Mouse (Mus musculus): ENCODE data around the gene Heatr5a. TPM values are rescaled to one million over a fixed set of nuclear protein-coding genes. Genes with fewer than 3 reads are reported as not detected.

Heatr5a gene
- polyA plus RNA-seq, 1 experiment from 2014 or later: 4.5 TPM

DNA sequence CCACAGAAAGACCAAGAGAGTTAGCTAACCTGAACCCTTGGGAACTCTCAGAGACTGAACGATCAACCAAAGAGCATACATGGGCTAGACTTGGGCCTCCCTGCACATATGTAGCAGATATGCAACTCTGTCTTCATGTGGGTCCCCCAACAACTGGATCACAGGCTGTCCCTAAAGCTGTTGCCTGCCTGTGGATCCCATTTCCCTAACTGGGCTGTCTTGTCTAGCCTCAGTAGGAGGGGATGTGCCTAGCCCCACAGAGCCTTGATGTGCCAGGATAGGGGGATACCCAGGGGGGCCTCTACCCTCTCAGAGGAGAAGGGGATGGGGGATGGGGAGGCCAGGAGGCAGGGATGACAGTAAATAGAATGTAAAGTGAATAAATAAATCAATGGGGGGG lies 12.5 kb upstream of the Heatr5a start:
- Histone ChIP-seq H3K4me2 (replicated peaks; ENCODE audit: low read depth) (no peak overlapping the region), H3K27ac (replicated peaks) (no peak overlapping the region), H3K4me1 (replicated peaks; ENCODE audit: control insufficient read depth, insufficient read depth) (no peaks in the 10 kb centered on the region), H3K9me3 (ENCODE audit: control insufficient read depth, low read length) (no peaks in the 10 kb centered on the region), H3K4me3 (ENCODE audit: low read depth, low read length) (no peak overlapping the region), H3K36me3 (ENCODE audit: control insufficient read depth, insufficient read depth, low read length) (no peaks in the 10 kb centered on the region), H3K27me3 (ENCODE audit: control insufficient read depth, insufficient read depth, low read length) (no peaks in the 10 kb centered on the region), H3K9ac (ENCODE audit: low read length) (no peak overlapping the region)
- DNase-seq (ENCODE audit: low spot score): no peak
- TF ChIP-seq CTCF (IDR thresholded peaks at IDR 0.05; ENCODE audit: low read depth) (no peak), EP300 (optimal IDR thresholded peaks at IDR 0.05) (no peak)
- WGBS: 92% methylated on average over 1 of the region's 1 CpGs
- ATAC-seq (ENCODE audit: low FRiP score, low TSS enrichment): no peak

DNA sequence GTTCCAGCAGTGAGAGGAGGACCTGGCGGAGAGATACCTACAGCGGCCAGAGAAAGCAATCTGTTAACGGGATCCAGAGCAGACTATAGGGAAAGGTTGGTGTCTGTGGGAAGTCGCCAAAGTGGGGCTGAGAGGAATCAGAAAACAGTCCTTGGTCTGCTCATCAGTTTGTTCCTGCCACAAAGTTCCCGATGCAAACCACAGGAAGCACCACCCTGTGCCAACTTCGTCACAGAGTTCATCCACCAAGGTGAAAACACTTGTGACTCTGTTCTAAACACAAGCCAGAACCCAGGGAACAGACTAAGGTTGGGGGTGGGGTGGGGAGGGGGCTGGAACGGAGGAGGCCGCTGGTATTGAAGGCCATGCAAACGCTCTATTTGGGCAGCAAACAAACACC lies 5.4 kb upstream of the Heatr5a start:
- H3K4me2 ChIP-seq (replicated peaks; ENCODE audit: low read depth): no peak overlapping the region
- ATAC-seq (ENCODE audit: low FRiP score, low TSS enrichment) (no peak), DNase-seq (ENCODE audit: low spot score) (no peak)
- H3K9me3 ChIP-seq (ENCODE audit: control insufficient read depth, low read length): no peaks in the 10 kb centered on the region
- no peaks in the 10 kb centered on the region for H3K4me1 ChIP-seq (replicated peaks; ENCODE audit: control insufficient read depth, insufficient read depth)
- TF ChIP-seq CTCF (IDR thresholded peaks at IDR 0.05; ENCODE audit: low read depth): no peak
- TF ChIP-seq EP300 (optimal IDR thresholded peaks at IDR 0.05): no peak
- no peak overlapping the region for H3K27ac ChIP-seq (replicated peaks)
- H3K27me3 ChIP-seq (ENCODE audit: control insufficient read depth, insufficient read depth, low read length): no peaks in the 10 kb centered on the region
- H3K9ac ChIP-seq (ENCODE audit: low read length): no peak overlapping the region
- H3K4me3 ChIP-seq (ENCODE audit: low read depth, low read length): no peak overlapping the region
- WGBS: 68% methylated on average over 9 of the region's 9 CpGs
- H3K36me3 ChIP-seq (ENCODE audit: control insufficient read depth, insufficient read depth, low read length): no peaks in the 10 kb centered on the region

DNA sequence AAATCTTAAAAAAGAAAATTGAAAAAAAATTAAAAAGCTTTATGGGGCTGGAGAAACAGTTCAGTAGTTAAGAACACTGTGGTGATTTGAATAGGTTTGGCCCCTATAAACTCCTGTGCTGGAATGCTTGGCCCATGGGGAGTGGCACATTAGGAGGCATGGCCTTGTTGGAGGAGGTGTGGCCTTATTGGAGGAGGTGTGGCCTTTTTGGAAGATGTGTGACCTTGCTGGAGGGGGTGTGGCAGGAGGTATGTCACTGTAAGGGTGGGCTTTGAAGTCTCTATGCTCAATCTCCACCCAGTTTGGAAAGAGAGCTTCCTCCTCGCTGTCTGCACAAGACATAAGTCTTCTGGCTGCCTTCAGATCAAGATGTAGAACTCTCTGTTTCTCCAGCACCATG lies 3.3 kb upstream of the Heatr5a start:
- H3K9ac ChIP-seq (ENCODE audit: low read length): no peak overlapping the region
- H3K4me1 ChIP-seq (replicated peaks; ENCODE audit: control insufficient read depth, insufficient read depth): no peaks in the 10 kb centered on the region
- no peak overlapping the region for H3K27ac ChIP-seq (replicated peaks)
- DNase-seq (ENCODE audit: low spot score) (no peak), ATAC-seq (ENCODE audit: low FRiP score, low TSS enrichment) (no peak)
- no peak overlapping the region for H3K4me2 ChIP-seq (replicated peaks; ENCODE audit: low read depth)
- no peaks in the 10 kb centered on the region for H3K9me3 ChIP-seq (ENCODE audit: control insufficient read depth, low read length)
- H3K36me3 ChIP-seq (ENCODE audit: control insufficient read depth, insufficient read depth, low read length): no peaks in the 10 kb centered on the region
- H3K4me3 ChIP-seq (ENCODE audit: low read depth, low read length): no peak overlapping the region
- no peak for TF ChIP-seq EP300 (optimal IDR thresholded peaks at IDR 0.05)
- TF ChIP-seq CTCF (IDR thresholded peaks at IDR 0.05; ENCODE audit: low read depth): no peak
- WGBS: 91% methylated on average over 1 of the region's 1 CpGs
- H3K27me3 ChIP-seq (ENCODE audit: control insufficient read depth, insufficient read depth, low read length): no peaks in the 10 kb centered on the region

DNA sequence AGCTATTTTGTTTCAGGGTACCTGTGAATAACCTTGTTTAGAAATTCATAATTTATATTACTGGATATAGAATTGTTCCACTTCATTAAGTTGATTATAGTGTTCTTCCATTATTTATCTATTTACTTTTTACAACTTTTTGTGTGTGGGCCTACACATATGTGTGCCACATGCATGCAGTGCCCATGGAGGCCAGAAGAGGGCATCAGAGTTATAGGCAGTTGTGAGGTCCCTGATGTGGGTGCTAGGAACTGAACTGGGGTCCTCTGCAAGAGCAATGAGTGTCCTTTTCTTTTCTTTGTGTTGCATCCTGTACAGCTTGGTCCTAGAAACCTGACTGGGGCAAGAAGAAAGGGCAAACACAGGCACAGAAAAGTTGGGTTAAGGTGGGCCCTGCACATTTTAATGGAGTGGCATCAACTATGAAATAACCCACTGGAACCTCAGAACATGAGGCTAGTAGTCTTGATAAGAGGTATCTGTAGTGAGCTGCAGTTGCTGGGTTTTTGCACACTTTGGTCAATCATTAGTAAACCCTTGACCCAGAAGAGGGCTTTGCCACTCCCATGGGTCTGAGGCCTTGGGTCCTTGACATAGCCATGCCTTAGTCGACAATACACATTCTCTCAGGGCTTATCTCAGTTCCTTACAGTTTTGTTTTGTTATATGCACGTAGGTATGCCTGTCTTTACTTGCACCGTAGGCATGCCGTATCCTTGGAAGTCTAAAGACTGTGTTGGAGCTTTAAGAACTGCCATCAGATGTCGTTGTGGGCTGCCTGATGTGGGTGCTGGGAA lies 1.3 kb upstream of the Heatr5a start:
- Histone ChIP-seq H3K4me2 (replicated peaks; ENCODE audit: low read depth) (no peak overlapping the region), H3K36me3 (ENCODE audit: control insufficient read depth, insufficient read depth, low read length) (no peaks in the 10 kb centered on the region), H3K4me3 (ENCODE audit: low read depth, low read length) (no peak overlapping the region), H3K9ac (ENCODE audit: low read length) (no peak overlapping the region), H3K9me3 (ENCODE audit: control insufficient read depth, low read length) (no peaks in the 10 kb centered on the region), H3K27ac (replicated peaks) (no peak overlapping the region), H3K27me3 (ENCODE audit: control insufficient read depth, insufficient read depth, low read length) (no peaks in the 10 kb centered on the region), H3K4me1 (replicated peaks; ENCODE audit: control insufficient read depth, insufficient read depth) (no peaks in the 10 kb centered on the region)
- no peak for ATAC-seq (ENCODE audit: low FRiP score, low TSS enrichment)
- 95% methylated on average over 5 of the region's 5 CpGs for WGBS
- DNase-seq (ENCODE audit: low spot score): no peak
- TF ChIP-seq CTCF (IDR thresholded peaks at IDR 0.05; ENCODE audit: low read depth) (peak; percentile 49), EP300 (optimal IDR thresholded peaks at IDR 0.05) (no peak)

DNA sequence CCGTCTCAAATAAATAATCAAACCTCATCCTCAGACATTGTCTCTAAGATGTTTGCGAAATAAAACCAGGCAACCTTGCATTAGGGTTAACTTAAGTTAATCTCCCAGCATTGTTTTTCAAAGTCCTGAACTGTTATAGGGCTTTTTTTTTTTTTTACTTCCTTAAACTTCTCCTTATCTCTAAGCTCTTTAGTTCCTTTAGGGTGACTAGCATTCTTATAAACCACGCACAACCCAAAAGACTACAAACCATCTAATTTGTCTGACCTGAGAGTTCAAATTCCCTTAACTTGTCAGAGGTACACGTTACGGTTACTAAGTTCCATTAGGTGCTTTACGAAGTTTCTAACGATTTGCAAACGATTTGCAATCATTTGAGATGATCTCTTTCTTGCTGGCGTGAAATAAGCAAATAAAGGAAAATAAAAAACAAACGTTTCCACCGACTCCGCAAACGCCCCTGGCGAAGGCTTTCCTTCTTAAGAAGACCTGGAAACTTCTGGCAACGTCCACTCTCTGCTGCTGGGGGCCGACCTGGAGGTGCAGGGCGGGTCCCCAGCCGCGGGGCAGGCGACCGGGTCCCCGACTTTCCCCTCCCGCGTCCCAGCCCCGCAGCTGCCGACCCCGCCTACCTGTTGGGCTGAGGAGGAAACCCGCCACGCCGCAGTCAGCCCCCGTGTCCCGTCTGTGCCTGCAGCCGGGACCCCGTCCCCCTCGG lies 610 bp downstream of the Heatr5a start:
- WGBS: under 1% methylated on average over 20 of the region's 35 CpGs
- ATAC-seq (ENCODE audit: low FRiP score, low TSS enrichment): no peak
- TF ChIP-seq CTCF (IDR thresholded peaks at IDR 0.05; ENCODE audit: low read depth): no peak
- no peak for TF ChIP-seq EP300 (optimal IDR thresholded peaks at IDR 0.05)

DNA sequence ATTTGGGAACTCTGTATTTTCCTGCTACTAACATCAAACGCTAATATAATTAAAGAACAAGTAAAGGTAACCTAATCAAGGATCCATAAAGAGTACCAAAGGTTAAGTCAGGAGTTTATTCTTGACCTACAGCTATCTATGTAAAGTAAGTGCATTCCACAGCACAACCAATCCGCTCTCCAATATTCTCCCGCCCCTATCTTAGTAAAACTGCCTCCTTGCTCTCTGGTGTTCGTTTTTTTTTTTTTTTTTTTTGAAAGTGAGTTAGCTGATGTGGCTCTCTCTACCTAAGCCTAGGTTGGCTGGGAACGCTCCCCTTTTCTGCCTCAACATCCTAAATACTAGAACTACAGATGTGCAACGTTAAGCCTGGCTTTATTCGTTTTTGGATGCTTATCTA lies 1.2 kb downstream of the Heatr5a start:
- Histone ChIP-seq H3K27me3 (ENCODE audit: control insufficient read depth, insufficient read depth, low read length) (no peaks in the 10 kb centered on the region), H3K9ac (ENCODE audit: low read length) (no peak overlapping the region), H3K36me3 (ENCODE audit: control insufficient read depth, insufficient read depth, low read length) (no peaks in the 10 kb centered on the region), H3K27ac (replicated peaks) (no peak overlapping the region), H3K4me1 (replicated peaks; ENCODE audit: control insufficient read depth, insufficient read depth) (no peaks in the 10 kb centered on the region), H3K4me2 (replicated peaks; ENCODE audit: low read depth) (peak overlapping the region; percentile 68), H3K4me3 (ENCODE audit: low read depth, low read length) (peak overlapping the region; percentile 90; the same call in 1 of the 2 replicates), H3K9me3 (ENCODE audit: control insufficient read depth, low read length) (no peaks in the 10 kb centered on the region)
- TF ChIP-seq CTCF (IDR thresholded peaks at IDR 0.05; ENCODE audit: low read depth) (no peak), EP300 (optimal IDR thresholded peaks at IDR 0.05) (no peak)
- ATAC-seq (ENCODE audit: low FRiP score, low TSS enrichment) (no peak), DNase-seq (ENCODE audit: low spot score) (no peak)
- 14% methylated on average over 7 of the region's 7 CpGs for WGBS

More for the DNA sequence above, 610 bp downstream of the Heatr5a start:
- Histone ChIP-seq H3K9me3 (ENCODE audit: control insufficient read depth, low read length) (no peaks in the 10 kb centered on the region), H3K4me3 (ENCODE audit: low read depth, low read length) (peak overlapping the region; percentile 90), H3K36me3 (ENCODE audit: control insufficient read depth, insufficient read depth, low read length) (no peaks in the 10 kb centered on the region), H3K27me3 (ENCODE audit: control insufficient read depth, insufficient read depth, low read length) (no peaks in the 10 kb centered on the region), H3K9ac (ENCODE audit: low read length) (peak overlapping the region; percentile 96), H3K4me1 (replicated peaks; ENCODE audit: control insufficient read depth, insufficient read depth) (no peaks in the 10 kb centered on the region), H3K4me2 (replicated peaks; ENCODE audit: low read depth) (peak overlapping the region; percentile 68), H3K27ac (replicated peaks) (peak overlapping the region; percentile 96)
- DNase-seq (ENCODE audit: low spot score): no peak
